Mouse (Mus musculus) T-cell, adult 2 months (primary cell): ENCODE measurements at regions not wholly inside any gene's neighbourhood (a gene's known extent, or its start where the extent isn't known, plus 50 kb on each side); places are given as distances from the start of the nearest gene placed in this dataset.

ENCODE experiments used
- DNase-seq: peaks from one replicate; pipeline ENCODE4 v3.0.0; 2022; ENCODE audit warnings: low spot score

DNA sequence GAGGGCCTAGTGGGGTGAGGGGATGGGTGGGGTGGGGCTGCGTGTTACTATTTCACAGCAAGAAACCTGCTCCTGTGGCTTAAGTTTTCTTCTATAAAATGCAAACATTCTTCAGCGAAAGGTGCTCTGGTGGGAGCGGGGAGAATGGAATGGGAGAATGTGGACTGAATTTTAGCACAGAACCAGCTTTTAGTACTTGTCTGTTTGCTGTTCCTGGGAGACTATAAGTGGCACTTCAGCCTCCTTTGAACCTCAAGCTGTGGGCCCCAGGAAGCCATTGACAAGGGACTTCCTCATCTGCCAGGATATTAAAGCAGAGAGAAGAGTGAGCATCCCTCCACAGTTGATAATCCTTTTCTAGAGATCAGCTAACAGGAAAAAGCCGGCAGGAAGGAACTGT lies 580.2 kb downstream of the Zfp706 start:
- no peak for DNase-seq

DNA sequence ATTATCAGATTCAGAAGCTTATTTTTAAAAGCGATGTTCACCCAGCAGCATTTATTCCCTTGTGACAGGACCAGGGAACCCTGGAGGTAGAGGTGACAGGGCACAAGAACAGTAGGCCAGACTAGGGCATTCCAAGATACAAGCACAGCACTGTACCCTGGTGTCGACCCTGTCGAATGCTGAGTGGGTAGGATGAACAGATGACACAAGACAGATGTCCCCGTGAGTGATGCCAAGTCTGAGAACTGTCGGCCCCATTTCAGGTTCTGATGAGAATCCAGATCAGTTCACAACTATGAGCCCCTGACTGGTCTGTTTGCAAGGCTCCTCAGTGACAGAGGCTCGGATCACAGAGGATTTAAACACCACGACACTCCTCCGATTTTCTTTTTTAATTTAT lies 581.7 kb downstream of the Zfp706 start:
- no peak for DNase-seq

DNA sequence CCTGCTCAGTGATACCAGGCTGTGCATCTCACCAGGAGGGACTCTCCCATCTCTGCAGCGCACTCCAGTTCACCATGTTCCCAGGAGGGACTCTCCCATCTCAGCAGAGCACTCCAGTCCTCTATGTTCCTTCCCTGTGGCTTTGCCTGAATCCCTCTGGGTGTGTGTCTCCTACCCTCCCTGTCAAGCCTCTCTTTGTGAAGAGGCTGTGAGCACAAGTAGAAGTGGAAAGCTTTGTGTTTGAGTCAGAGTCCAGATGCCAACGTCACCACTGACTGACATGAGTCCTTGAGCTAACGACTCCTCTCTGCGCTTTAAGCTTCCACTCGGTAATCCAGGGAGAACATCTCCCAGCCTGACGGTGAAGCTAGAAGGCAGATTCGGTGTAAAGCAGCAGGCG lies 583.5 kb downstream of the Zfp706 start:
- DNase-seq = no peak

DNA sequence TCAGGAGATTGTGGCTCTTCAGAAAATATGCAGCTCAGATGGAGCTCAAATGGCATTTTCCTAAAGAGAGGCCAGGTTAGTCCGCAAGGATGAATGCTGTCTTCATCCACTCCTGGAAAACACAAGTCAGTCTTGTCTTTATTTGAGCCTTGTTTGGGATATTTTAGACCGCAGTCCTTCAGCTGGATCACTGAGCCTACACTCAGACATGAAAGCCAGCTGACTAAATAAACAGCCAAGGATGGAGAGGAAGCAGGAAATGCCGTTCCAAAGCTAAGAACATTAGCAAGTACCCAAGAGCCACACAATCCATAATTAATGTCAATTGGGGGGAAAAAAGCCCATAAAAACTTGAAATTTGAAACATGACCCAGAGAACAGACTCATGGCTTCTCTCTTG lies 584.8 kb downstream of the Zfp706 start:
- no peak for DNase-seq

DNA sequence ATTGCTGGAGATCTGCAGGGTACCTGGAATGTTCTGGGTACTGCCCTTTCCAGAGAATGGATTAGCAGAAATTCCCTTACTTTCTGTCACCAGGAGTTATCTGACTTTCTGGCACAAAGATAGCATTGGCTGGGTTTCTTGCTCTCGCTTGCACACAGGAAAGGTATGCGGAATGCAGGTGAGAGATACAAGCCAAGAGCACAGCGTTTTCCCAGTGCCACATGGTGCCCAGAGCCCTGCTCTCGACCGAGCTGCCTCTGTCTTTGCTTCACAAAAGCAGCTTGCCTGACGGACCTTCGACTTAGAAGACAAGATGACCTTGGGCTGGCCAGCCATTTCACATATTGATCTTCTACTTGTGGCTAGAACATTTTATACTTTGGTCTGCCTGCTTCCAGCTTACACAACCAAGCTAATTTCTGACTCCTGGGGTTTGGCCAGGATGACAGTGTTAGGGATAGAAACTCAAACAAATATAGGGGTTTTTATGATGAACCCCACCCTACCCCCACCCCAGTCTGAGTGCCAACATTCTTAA lies 587.6 kb downstream of the Zfp706 start:
- no peak for DNase-seq

DNA sequence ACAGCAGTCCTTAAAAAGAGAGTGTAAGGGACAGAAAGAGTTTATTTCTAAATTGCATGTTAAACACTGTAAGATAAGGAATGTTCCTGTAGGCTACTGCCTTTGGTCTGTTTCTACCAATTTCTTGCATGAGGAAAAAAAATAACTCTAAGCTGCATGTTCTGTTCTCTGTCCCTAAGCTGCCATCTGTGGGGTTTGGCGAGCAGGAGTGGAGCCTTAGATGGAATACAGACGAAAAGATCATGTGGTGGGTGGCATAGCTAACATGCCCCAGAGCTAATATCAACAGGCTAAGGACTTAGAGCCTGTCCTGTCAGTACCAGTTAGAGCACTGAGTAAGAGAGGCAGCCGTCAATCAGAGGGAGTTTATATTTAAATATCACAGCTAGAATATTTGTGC lies 590.1 kb downstream of the Zfp706 start:
- no peak for DNase-seq

DNA sequence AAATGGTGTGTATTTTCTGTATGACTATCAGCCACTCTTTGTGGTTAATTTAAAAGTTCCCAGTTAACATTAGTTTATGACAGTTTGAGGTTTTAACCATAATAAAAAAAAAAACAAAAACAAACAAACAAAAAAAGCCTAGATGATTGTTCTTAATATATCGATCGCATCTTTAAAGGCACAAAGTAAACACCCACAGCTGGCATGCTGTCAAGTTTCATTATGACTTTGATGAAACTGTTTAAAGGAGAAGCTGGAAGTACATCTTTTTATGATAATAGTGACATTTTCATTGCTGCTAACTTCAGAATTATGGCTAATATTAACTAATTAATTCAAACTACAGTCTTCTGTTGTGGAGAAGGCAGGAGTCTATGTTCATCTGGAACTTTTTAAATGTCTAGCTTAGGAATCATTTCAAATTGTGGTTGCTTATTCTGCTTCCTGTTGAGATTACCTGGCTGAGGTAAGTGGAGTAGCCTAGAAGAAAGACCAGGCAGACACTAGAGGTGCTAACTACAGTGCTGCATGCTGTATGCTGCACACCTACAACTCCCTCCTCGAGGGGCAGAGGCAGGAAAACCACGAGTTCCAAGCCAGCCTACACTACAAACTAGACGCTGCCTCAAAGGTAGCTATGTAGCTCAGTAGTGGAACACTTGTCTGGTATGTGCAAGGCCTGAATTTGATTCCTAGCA lies 591.9 kb downstream of the Zfp706 start:
- no peak for DNase-seq

DNA sequence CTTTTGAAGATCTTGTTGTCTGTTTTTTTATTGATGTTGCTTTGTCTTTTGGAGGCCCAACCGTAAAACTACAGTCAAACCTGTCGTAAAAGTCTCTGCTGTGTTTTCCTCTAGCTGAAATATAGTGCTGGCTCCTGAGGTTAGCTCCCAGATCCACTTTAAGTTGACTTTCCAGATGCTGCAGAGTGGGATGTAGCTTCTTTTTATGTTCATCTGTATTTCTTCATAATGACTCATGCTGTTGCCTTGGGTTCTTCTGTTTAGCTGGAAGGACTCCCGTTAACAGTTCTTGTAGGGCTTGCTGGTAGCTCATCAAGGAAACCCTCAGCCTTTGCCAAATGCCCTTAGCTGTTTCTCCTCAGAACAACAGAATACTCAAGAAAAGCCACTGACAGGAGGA lies 595.6 kb downstream of the Zfp706 start:
- DNase-seq = no peak

DNA sequence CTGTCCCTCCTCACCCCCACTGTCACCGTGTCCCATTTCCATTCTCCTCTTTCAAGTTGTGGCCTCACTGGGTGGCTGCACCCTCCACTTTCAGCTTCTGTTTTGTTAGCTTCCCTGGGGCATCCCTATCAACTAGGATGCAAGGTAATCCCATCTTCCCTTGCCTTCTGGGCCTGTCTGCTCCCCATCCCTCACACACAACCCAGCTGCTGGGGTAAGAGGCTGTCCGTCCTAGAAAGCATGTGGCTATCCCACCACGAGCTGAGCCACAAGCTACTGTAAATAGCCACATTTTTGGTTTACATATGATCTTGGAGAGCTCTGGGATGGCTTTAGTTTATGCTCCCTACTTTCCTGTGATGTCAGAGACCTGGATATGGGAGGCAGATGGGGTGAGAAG lies 602.1 kb downstream of the Zfp706 start:
- no peak for DNase-seq

DNA sequence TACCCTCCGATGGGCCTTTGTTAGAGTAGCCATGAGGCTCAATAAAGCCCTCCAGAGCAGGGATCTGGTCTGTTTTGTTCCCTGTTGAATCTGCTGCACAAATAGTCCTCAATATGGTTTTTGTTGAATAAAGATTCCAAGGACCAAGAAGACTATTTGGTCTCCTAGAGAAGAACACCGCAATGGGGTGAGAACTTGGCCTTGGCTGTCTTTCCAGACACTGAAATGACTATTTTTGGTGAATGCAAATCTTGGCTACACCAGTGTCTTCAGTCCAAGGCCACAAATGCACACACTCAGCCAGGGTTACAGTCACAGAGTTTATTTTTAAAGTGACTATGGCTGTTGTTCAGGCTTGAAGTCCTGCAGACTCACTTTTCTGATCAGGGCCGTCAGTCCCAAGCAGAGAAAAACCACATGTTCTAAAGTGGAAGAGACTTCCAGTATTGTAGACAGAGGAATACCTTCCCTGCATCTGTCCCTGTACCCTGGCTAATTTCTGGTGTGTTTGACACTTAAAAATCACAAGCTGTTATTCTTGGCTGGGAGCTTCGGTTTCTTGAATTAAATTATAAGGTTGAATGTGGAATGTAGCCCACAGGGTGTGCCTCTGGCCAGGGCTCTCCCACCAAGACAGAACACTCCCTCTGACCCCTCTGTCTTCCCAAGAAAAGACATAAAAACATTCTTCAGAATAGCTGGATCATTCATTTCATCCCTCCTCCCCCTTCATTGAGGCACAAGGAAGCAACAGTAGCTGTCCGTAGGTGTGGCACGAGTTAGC lies 604.0 kb downstream of the Zfp706 start:
- no peak for DNase-seq

DNA sequence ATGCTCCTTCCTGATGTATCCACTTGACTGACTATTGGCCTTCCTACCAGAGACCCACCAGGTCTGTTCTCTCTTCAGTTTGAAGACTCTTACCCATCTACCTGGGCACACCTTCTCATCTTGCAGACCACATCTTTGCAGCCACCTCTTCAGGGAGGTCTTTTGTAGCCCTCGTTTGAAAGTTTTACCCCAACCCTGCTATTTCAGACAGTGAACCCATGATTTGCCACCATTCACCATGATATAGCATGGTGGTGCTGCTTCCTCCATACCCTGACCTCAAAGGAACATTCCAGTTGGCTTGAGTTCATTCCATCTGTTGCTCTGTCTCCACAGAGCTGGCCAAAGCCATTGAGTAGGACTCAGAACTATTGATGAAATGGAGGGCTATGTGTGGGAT lies 605.5 kb downstream of the Zfp706 start:
- no peak for DNase-seq

DNA sequence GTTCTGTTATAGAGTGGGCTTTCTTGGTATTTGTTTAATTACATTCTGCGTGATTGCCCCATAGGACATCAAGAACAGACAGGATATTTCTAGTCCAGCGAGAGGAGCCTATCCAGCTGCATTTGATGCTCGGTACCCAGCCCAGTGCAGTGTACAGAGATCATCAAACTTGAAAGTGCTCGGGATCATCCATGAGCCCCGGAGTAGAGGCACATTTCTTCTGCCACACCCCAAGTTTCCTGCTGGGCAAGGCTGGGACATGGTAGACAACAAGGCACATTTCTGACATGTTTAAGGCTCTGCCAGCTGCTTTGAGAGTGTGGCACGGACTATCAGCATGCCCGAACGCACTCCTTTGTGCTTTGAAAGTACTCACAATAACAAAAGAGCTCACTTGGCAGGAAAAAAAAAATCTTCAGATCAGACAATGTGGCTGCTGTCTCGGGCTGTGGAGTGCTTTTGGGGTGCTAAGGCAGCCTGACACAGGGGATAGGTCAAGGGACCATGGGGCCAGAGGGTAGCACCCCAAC lies 607.2 kb downstream of the Zfp706 start:
- no peak for DNase-seq

DNA sequence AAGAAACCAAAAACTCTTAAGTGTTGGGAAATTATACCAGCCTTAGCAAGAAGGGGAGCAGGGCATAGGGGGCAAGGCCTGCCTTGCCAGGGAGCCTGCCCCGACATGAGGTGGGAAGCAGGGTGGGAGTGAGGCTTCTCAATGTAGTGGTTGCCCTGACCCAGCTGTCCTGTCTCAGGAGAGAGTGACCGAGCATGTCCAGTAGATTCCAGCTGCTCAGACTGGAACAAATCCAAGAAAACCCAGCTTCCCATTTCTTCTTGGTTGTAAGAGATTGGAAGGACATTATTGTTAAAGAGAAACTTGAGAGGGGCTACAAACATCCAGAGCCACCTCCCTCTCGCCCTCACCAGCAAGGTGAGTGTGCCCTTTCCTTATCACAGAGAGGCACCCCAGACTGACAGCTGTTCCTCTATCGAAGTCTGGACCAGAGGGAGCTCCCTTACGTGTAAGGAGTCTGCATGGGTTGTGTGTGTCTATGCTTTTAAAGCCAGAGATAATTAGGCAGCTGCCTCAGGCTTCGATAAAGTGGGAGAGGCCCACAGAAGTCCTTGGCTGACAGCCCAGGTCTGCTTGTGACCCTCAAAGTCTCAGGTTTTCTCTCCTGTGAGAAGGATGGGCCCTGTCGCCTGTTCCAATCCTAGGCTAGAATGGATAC lies 608.1 kb downstream of the Zfp706 start:
- DNase-seq = no peak

DNA sequence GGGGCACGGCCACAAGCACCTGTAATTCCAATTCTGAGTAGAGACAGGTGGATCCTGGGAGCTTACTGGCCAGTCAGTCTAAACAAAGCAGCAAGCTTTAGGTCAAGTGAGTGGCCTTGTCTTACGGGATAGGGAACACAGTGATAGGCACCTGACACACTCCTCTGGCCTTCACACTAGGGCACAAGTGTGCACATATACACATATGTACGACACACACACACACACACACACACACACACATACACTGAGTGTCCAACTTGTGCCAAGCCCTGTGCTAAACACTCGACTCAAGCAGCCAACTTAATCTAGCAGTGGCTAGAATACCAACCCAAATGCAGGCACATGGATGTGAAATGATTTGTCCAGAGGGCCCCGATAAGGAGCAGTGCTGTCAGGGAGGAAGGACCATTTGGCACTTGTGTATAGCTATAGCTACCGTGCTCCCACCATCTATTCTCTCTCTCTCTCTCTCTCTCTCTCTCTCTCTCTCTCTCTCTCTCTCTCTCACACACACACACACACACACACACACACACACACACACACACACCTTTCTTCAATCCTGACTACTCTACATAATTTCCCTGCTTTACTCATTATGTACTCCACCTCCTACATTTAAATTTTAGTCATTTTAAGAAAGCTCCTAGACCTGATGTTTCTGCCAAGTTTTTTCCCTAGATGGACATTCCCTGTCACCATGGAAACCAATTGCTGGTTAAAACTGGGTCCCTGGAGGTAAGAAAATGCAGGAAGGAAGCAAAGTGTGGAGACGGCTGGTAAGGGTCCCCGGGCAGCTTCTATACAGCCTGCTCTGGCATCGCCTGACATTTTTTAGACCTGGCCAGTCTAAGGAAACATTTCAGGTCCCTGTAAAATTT lies 609.2 kb downstream of the Zfp706 start:
- DNase-seq = no peak

DNA sequence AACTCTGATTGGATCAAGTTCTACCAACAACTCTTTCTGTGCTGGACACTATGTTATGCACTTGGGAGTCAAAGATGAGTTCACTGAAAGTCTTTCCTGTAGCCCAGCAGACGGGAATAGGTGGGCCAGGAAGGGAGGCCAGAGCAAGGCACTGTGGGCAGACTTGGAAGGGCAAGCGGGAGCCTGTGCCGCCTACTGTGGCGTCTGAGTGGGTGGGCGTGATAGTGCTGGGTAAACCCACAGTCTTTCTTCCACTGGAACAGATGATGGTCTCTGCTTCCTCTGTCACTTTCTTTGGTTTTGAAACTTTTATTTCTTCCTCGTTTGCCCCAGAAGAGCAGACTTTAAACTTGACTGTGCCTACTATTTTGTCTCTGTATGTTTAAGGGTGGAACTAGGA lies 610.8 kb downstream of the Zfp706 start:
- DNase-seq = peak; percentile 39

DNA sequence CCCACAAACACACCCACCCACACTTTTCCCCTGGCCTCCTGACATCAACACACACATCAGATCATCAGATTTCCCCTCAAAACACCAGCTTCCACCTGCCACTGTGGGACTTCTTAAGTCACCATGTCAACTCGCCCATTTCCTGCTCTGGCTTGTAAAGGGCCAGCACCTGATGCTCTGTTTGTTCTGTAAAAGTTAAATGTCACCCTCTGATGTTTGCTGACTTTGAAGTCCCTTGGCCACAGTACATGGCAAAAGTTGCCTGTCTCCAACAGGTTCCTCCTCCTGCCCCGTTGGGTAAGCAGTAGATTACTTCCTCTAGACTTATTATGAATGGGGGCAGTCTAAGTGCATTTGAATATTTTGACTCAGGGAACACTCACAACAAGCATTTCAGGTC lies 611.3 kb downstream of the Zfp706 start:
- peak; percentile 91 for DNase-seq

DNA sequence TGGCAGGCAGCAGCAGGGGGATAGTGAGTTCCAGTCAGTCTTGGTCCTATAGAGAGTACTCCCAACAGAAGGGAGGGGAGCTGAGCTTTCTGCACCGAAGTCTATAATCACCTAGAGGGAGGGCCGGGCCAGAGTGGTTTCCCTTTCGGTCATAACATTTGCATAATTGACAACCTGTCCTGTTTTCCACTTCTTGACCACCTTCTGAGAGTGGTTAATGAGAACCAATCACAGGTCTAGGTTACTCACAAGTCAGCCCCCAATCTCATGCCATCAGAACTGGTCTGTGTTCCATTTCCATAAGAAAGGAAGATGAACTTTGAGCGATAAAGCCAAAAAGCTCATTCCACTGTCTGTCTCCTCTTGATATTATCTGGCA lies 611.9 kb downstream of the Zfp706 start:
- no peak for DNase-seq

DNA sequence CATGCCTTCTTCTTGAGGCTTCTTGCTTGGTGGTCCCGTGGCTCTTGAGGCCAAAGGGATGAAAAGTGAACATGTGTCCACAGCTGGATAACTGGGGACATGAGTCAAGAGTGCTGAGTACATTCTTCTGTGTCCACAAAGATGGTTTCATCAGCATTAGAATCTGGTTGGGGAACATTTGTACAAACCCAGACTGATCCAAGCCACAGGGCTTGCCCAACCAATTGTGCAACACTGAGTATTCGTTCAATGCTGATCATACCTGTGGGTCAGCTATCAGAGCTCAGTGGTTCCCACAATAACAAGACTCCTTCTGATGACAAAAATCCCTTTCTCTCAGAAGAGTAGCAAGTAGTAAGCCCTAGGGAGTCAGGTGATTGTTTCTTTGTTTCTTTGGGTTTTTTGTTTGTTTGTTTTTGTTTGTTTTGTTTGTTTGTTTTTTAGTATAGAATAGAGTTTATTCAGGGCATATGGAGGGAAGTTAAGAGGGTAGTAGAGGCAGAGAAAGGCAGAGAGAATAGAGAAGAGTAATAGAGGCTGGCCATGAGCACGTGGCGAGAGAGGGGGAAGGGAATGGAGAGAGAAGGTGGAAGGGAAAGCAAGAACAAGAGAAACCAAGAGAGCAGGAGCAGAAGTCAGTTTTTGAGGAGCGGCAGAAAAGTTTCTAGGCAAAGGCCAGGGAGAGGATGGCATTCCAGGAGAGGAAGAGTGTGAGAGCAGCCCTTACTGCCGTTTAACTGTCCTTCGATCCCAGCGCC lies 612.5 kb downstream of the Zfp706 start:
- DNase-seq = no peak

DNA sequence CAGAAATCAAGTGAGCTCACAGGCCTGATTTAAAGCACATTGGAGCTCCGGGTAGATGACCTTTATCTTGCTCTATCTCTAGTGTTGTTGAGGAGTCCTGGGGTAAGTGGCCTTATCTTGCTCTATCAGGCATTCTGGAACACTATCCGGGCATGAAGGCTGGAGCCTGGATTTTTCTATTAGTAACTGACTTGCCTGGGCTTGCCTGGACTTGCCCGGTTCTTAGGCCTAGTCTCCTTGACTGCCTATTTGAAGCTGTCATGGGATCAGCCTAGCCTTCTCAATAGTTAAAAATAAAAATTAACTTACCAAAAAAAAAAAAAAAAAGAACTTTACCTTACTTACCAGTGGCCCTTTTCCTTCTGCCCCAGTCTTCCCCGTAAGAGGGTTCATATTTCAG lies 617.8 kb downstream of the Zfp706 start:
- DNase-seq = no peak

DNA sequence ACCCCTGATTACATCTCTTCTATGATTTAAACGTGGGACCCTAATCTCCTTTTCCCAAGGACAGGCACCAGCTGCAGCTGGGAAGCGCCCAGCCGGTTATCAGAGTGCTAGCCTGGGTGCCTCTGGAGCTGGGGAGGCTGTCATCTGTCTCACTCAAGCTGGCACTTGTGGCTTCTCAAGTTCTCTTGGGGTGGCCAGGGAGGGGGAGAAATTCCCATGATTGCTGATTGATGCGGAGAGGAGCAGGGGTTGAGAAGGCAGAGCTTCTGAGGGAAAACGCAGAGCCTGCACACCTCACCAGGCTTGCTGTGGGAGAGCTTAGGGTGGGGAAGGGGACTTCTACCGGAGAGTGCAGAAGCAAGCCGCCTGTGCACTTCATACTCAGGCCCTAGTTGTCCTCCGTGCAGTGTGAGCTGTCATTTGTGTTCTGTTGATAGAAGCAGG lies 626.3 kb downstream of the Zfp706 start:
- no peak for DNase-seq
